Mouse (Mus musculus) G1E (cell line): ENCODE measurements at regions not wholly inside any gene's neighbourhood (a gene's known extent, or its start where the extent isn't known, plus 50 kb on each side); places are given as distances from the start of the nearest gene placed in this dataset.

Source experiments
- ATAC-seq: 2 replicates; pipeline ENCODE4 v1.8.0; 2016; ENCODE audit warnings: mild to moderate bottlenecking; ENCODE audit not compliant: insufficient number of reproducible peaks, poor library complexity, low FRiP score, severe bottlenecking; ENCODE audit errors: extremely low read depth
- DNase-seq: peaks from one replicate; pipeline ENCODE4 v3.0.0; 2012; ENCODE audit warnings: low spot score
- H3K27me3 ChIP-seq: 2 replicates; pipeline ENCODE4 v1.6.1; 2012; ENCODE audit warnings: mild to moderate bottlenecking, low read length, inconsistent platforms; ENCODE audit not compliant: insufficient read depth
- H3K36me3 ChIP-seq: replicated peaks from 2 replicates; pipeline ENCODE3; 2012; ENCODE audit warnings: mild to moderate bottlenecking, inconsistent platforms
- H3K4me1 ChIP-seq: 2 replicates; pipeline ENCODE4 v1.6.1; 2012; ENCODE audit warnings: low read depth, low read length, inconsistent platforms, mixed read lengths; ENCODE audit not compliant: insufficient read depth
- H3K4me3 ChIP-seq: 2 replicates; pipeline ENCODE4 v1.5.1; 2012; ENCODE audit warnings: low read depth, mild to moderate bottlenecking, inconsistent platforms, low read length, moderate library complexity, mixed read lengths
- H3K9me3 ChIP-seq: replicated peaks from 2 replicates; pipeline ENCODE4 v1.6.1; 2012; ENCODE audit warnings: inconsistent platforms
- CTCF ChIP-seq: IDR thresholded peaks from 2 replicates; pipeline ENCODE4 v1.5.1; 2012; ENCODE audit warnings: low read depth, low read length, inconsistent platforms, mixed read lengths
- GATA1 ChIP-seq: IDR thresholded peaks from 2 replicates; pipeline ENCODE4 v1.6.1; 2012; ENCODE audit warnings: borderline replicate concordance, low read length, inconsistent platforms, mixed read lengths
- GATA2 ChIP-seq: IDR thresholded peaks from 2 replicates; pipeline ENCODE4 v1.6.1; 2012; ENCODE audit warnings: low read depth, low read length, inconsistent platforms, borderline replicate concordance
- POLR2AphosphoS5 ChIP-seq: IDR thresholded peaks from 2 replicates; pipeline ENCODE4 v1.6.1; 2012; ENCODE audit warnings: low read depth, low read length, inconsistent platforms; ENCODE audit not compliant: insufficient replicate concordance
- TAL1 ChIP-seq: conservative IDR thresholded peaks from 2 replicates; pipeline ENCODE4 v1.6.1; 2012; ENCODE audit warnings: low read depth, low read length, inconsistent platforms, mixed read lengths

DNA sequence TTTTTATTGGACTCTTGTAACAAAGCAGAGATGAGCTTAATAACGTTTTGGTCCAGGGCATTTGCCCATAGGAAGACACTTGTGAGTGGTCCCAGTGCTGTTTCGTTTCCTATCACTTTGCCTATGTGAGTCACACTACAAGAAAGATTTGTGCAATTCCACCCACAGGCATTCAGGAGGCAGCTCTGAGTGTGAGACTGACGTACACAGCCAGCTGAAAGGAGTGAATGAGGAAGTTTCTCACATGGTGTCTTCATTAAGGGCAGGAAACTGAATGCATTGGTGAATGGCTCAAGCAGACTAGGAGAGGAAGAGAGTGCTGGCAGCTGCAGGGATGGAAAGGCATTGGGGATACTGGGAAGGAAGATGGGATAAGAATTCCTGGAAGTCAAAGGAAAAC lies 230.5 kb upstream of the Fam241a start:
- H3K4me1 ChIP-seq, result no peaks in the 10 kb centered on the region
- no peak overlapping the region for H3K4me3 ChIP-seq
- DNase-seq (no peak), ATAC-seq (no peak)
- no peaks in the 10 kb centered on the region for H3K9me3 ChIP-seq
- no peaks in the 10 kb centered on the region for H3K36me3 ChIP-seq
- H3K27me3 ChIP-seq, result no peaks in the 10 kb centered on the region
- TF ChIP-seq CTCF (no peak), GATA2 (no peak), TAL1 (no peak), POLR2AphosphoS5 (no peak), GATA1 (no peak)

GRCm38 (mm10) chr3:128122111-128122510 lies 226.0 kb upstream of the Fam241a start:
- H3K4me3 ChIP-seq, result no peak overlapping the region
- no peaks in the 10 kb centered on the region for H3K9me3 ChIP-seq
- H3K27me3 ChIP-seq, result no peaks in the 10 kb centered on the region
- ATAC-seq (no peak), DNase-seq (no peak)
- H3K36me3 ChIP-seq, result no peaks in the 10 kb centered on the region
- no peaks in the 10 kb centered on the region for H3K4me1 ChIP-seq
- TF ChIP-seq TAL1, result no peak
- no peak for TF ChIP-seq CTCF
- no peak for TF ChIP-seq GATA2
- no peak for TF ChIP-seq POLR2AphosphoS5

DNA sequence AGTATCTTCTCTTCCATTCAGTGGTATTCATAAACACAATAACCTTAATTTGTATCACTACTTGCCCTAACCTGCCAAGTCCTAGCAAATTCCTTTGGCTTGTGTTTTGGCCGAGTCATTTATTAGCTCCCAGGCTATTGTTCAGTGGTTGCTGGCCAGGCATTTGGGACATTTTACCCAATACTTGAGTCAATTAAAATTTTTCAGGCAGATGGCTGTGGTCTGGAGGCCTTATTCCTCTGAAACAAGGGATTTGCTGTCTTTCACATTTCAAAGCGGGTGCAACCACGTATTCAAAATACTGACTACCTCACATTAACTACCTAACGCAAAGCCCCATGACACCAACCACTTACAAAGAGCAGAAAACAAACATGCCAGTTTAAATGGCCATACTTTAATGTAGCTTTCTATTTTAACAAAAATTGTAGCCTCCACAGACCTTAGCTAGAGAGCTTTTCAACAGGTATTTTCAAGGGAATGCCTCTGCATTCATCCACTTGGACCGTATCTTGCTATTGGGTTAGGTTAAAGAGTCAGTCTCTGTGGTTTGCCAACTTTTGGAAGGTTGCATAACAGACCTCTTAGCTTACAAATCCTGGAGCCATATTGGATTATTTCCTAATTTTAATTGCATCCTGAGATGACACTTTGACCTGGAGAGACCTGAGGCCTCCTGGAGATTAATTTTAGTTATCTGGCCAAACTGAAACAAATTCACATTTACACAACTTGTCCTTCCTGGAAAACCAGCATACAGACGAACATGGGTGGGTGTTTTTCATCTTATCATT lies 224.7 kb upstream of the Fam241a start:
- H3K27me3 ChIP-seq, result no peaks in the 10 kb centered on the region
- no peaks in the 10 kb centered on the region for H3K36me3 ChIP-seq
- no peak overlapping the region for H3K4me3 ChIP-seq
- TF ChIP-seq CTCF (no peak), GATA1 (no peak), POLR2AphosphoS5 (no peak), GATA2 (no peak), TAL1 (no peak)
- no peaks in the 10 kb centered on the region for H3K4me1 ChIP-seq
- H3K9me3 ChIP-seq, result no peaks in the 10 kb centered on the region
- DNase-seq (no peak), ATAC-seq (no peak)

- Histone ChIP-seq H3K9me3 (no peaks in the 10 kb centered on the region), H3K36me3 (no peaks in the 10 kb centered on the region), H3K4me1 (no peaks in the 10 kb centered on the region), H3K27me3 (no peaks in the 10 kb centered on the region), H3K4me3 (no peak overlapping the region)
- DNase-seq (no peak), ATAC-seq (no peak)
- TF ChIP-seq GATA1 (no peak), GATA2 (no peak), CTCF (no peak), POLR2AphosphoS5 (no peak), TAL1 (no peak)
Observed at GRCm38 (mm10) chr3:128113209-128113608, 217.1 kb upstream of the Fam241a start.

GRCm38 (mm10) chr3:128110406-128110805 lies 214.3 kb upstream of the Fam241a start:
- no peak for ATAC-seq

DNA sequence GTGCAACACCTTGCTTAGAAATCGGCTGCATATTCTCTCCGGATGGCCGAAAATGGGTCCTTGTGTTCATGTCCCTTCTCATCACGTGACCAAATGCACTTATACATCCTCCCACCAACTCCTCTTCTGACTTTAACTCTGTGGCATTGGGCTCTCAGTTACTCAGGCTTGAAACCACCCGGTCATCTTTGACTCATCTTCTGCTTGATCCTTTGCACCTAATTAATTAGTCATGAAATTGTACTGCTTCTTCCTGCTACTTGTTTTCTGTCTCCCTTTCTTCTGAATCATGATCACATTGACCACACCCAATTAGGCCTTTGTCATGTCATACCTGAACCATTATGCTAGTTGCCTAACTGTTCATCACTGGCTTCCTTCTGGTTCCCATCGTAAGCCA lies 208.4 kb upstream of the Fam241a start:
- no peaks in the 10 kb centered on the region for H3K27me3 ChIP-seq
- TF ChIP-seq GATA1 (no peak), GATA2 (no peak), TAL1 (no peak), CTCF (no peak), POLR2AphosphoS5 (no peak)
- H3K36me3 ChIP-seq, result no peaks in the 10 kb centered on the region
- no peaks in the 10 kb centered on the region for H3K4me1 ChIP-seq
- H3K4me3 ChIP-seq, result no peak overlapping the region
- DNase-seq (no peak), ATAC-seq (no peak)
- H3K9me3 ChIP-seq, result no peaks in the 10 kb centered on the region

More at GRCm38 (mm10) chr3:128110406-128110805, 214.3 kb upstream of the Fam241a start:
- TF ChIP-seq CTCF (no peak), GATA1 (no peak), TAL1 (no peak), POLR2AphosphoS5 (no peak), GATA2 (no peak)
- Histone ChIP-seq H3K36me3 (no peaks in the 10 kb centered on the region), H3K4me1 (no peaks in the 10 kb centered on the region), H3K27me3 (no peaks in the 10 kb centered on the region), H3K4me3 (no peak overlapping the region), H3K9me3 (no peaks in the 10 kb centered on the region)
- no peak for DNase-seq
